Mouse (Mus musculus): ENCODE results near the gene Snrnp70. TPM values are rescaled to one million over a fixed set of nuclear protein-coding genes. Genes with fewer than 3 reads are reported as not detected.

The Snrnp70 gene
- polyA plus RNA-seq, 1 experiment from 2014 or later: 191 TPM

DNA sequence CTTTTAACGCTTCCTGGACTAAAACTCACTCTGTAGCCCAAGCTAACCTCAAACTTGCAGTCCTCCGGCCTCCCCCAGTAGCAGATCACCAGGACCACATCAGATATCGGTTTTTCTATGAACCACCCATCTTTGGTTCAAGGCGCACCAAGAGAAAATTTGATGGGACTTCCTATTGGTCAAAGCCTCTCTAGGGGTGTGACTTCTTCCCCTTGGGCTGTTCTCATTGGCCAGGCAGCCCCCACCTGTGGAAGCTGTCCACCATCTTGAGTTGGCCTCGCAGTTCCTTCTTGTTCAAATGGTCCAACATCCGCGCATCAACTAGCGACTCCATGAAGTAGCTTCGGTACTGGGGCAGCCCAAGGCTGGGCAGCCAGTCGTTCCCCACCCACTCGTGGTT is 53.5 kb downstream of the Snrnp70 start:
- H3K4me1 ChIP-seq (replicated peaks; ENCODE audit: control insufficient read depth, insufficient read depth, low read length): peaks cover 33% of the 10 kb centered on the region
- H3K27ac ChIP-seq (ENCODE audit: low read length): no peak overlapping the region
- no peaks in the 10 kb centered on the region for H3K36me3 ChIP-seq (ENCODE audit: control insufficient read depth, insufficient read depth, low read length)
- no peak overlapping the region for H3K4me2 ChIP-seq (ENCODE audit: low read depth, low read length)
- H3K9me3 ChIP-seq (ENCODE audit: control insufficient read depth, low read length): no peaks in the 10 kb centered on the region
- H3K9ac ChIP-seq (ENCODE audit: low read length): no peak overlapping the region
- no peak for ATAC-seq (ENCODE audit: low read depth)
- peaks cover 2% of the 10 kb centered on the region; the same call in 1 of the 2 replicates for H3K27me3 ChIP-seq (ENCODE audit: control insufficient read depth, insufficient read depth, low read depth, low read length)
- WGBS: 88% methylated on average over 11 of the region's 11 CpGs
- H3K4me3 ChIP-seq (ENCODE audit: low read length): no peak overlapping the region

GRCm38 (mm10) chr7:45341303-45341702 is 54.2 kb downstream of the Snrnp70 start:
- H3K4me2 ChIP-seq (ENCODE audit: low read depth, low read length): peak overlapping the region; percentile 95
- H3K4me1 ChIP-seq (replicated peaks; ENCODE audit: control insufficient read depth, insufficient read depth, low read length): peaks cover 33% of the 10 kb centered on the region
- no peaks in the 10 kb centered on the region for H3K9me3 ChIP-seq (ENCODE audit: control insufficient read depth, low read length)
- peak overlapping the region; percentile 55; the same call in 1 of the 2 replicates for H3K27ac ChIP-seq (ENCODE audit: low read length)
- WGBS: 2% methylated on average over 8 of the region's 8 CpGs
- peaks cover 2% of the 10 kb centered on the region; the same call in 1 of the 2 replicates for H3K27me3 ChIP-seq (ENCODE audit: control insufficient read depth, insufficient read depth, low read depth, low read length)
- peak; percentile 26 for ATAC-seq (ENCODE audit: low read depth)
- no peaks in the 10 kb centered on the region for H3K36me3 ChIP-seq (ENCODE audit: control insufficient read depth, insufficient read depth, low read length)
- H3K9ac ChIP-seq (ENCODE audit: low read length): no peak overlapping the region
- H3K4me3 ChIP-seq (ENCODE audit: low read length): peak overlapping the region; percentile 65

GRCm38 (mm10) chr7:45340669-45341068 is 54.9 kb downstream of the Snrnp70 start:
- Histone ChIP-seq H3K4me3 (ENCODE audit: low read length) (peak overlapping the region; percentile 65), H3K4me2 (ENCODE audit: low read depth, low read length) (peak overlapping the region; percentile 95), H3K36me3 (ENCODE audit: control insufficient read depth, insufficient read depth, low read length) (no peaks in the 10 kb centered on the region), H3K27ac (ENCODE audit: low read length) (peak overlapping the region; percentile 55; the same call in 1 of the 2 replicates), H3K4me1 (replicated peaks; ENCODE audit: control insufficient read depth, insufficient read depth, low read length) (peaks cover 33% of the 10 kb centered on the region), H3K9me3 (ENCODE audit: control insufficient read depth, low read length) (no peaks in the 10 kb centered on the region), H3K27me3 (ENCODE audit: control insufficient read depth, insufficient read depth, low read depth, low read length) (peaks cover 2% of the 10 kb centered on the region; the same call in 1 of the 2 replicates), H3K9ac (ENCODE audit: low read length) (peak overlapping the region; percentile 86)
- peak; percentile 27; the same call in 1 of the 2 replicates for ATAC-seq (ENCODE audit: low read depth)
- WGBS: under 1% methylated on average over 11 of the region's 11 CpGs

DNA sequence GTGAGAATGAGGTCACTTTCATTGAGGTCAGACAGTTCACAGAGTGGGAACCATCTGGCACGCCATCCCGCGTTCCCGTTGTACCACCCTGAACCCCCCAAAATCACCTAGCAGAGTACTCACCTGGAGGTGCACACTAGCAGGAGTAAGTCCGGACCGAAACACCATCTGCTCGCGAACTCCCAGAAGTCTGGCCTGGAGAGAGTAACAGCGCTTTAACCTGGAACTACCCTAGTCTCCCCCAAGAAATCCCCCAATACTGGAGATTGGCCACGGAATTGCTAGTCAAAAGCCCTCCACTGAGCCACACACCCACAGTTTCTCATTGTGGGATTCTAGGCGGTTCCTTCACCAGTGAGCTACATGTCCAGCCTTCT is 55.5 kb downstream of the Snrnp70 start:
- no peak for ATAC-seq (ENCODE audit: low read depth)
- peak overlapping the region; percentile 95 for H3K4me2 ChIP-seq (ENCODE audit: low read depth, low read length)
- peak overlapping the region; percentile 65 for H3K4me3 ChIP-seq (ENCODE audit: low read length)
- peaks cover 2% of the 10 kb centered on the region; the same call in 1 of the 2 replicates for H3K27me3 ChIP-seq (ENCODE audit: control insufficient read depth, insufficient read depth, low read depth, low read length)
- no peaks in the 10 kb centered on the region for H3K36me3 ChIP-seq (ENCODE audit: control insufficient read depth, insufficient read depth, low read length)
- no peaks in the 10 kb centered on the region for H3K9me3 ChIP-seq (ENCODE audit: control insufficient read depth, low read length)
- H3K9ac ChIP-seq (ENCODE audit: low read length): peak overlapping the region; percentile 86
- WGBS: 3% methylated on average over 11 of the region's 11 CpGs
- H3K4me1 ChIP-seq (replicated peaks; ENCODE audit: control insufficient read depth, insufficient read depth, low read length): peaks cover 36% of the 10 kb centered on the region
- H3K27ac ChIP-seq (ENCODE audit: low read length): 0 out of 2 replicates have a peak overlapping the region, but pooled peaks have one; percentile 4

DNA sequence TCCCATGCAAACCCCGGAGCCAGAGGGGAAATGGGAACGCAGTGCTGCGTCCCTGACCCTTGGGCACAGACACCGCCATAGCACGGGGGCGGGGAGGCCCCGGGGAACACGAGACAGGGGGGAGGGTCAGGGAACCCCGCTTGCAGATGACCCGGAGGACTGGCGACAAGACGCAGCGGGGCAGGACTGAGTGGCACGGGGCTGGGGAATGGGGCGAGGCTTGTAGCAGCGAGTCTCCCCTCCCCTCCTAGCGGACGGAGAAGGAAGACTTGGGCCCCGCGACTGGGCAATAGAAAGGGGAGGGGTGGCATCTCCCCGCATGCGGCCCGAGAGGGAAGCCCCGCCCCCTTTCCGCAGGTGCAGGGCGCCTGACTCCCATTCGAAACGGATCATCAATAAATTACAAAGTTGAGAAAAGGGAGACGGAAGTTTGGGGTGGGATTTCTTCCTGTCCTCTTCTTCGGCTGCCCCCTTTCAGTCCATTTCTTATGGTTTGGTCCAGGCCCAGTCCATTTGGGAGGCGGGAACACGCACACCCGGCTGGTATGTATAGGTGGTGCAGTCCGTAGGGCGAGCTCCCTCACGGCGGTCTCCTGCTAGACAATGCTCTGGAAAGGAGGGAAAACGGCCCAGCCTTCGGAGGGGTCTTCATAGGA is 56.0 kb downstream of the Snrnp70 start:
- Histone ChIP-seq H3K9me3 (ENCODE audit: control insufficient read depth, low read length) (no peaks in the 10 kb centered on the region), H3K4me1 (replicated peaks; ENCODE audit: control insufficient read depth, insufficient read depth, low read length) (peaks cover 41% of the 10 kb centered on the region), H3K36me3 (ENCODE audit: control insufficient read depth, insufficient read depth, low read length) (no peaks in the 10 kb centered on the region), H3K4me3 (ENCODE audit: low read length) (peak overlapping the region; percentile 65), H3K4me2 (ENCODE audit: low read depth, low read length) (peak overlapping the region; percentile 95), H3K27me3 (ENCODE audit: control insufficient read depth, insufficient read depth, low read depth, low read length) (peaks cover 2% of the 10 kb centered on the region; the same call in 1 of the 2 replicates), H3K27ac (ENCODE audit: low read length) (peak overlapping the region; percentile 82), H3K9ac (ENCODE audit: low read length) (peak overlapping the region; percentile 86)
- WGBS: under 1% methylated on average over 35 of the region's 39 CpGs
- ATAC-seq (ENCODE audit: low read depth): peak; percentile 87

DNA sequence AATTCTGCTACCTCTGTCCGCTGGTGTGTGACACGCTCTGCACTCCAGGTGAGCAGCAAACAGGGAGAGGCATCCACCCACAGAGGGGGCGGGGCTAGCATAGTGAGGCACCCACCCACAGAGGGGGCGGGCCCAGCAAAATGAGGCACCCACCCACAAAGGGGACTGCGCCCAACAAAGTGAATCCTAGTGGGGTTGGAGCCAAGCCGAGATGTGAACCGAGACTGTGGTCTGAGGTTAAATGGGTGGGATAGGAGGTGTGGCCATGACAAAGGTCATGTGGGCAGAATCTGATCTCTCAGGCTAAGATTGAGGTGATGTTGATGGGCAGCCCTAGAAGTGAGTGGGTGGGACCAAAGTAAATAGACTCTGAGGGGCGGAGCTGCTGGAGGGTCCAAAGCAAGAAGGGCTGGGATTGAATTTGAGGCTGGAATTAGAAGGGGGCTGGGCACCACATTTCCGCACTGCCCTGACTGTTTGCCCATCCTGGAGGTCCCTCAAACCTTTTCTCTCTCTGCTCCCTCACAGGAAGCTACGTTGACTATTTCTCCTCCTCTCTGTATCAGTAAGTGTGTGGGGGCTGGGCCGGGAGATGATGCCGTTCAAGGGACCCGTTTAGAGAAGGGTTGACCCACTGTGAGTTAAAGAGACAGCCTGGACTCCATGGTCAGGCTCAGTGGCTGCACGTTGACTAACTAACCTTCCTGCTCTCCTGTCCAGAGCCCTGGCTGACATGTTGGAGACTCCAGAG is 57.2 kb downstream of the Snrnp70 start:
- 6% methylated on average over 14 of the region's 14 CpGs for WGBS
- Histone ChIP-seq H3K9ac (ENCODE audit: low read length) (peak overlapping the region; percentile 86), H3K4me3 (ENCODE audit: low read length) (peak overlapping the region; percentile 65), H3K4me2 (ENCODE audit: low read depth, low read length) (peak overlapping the region; percentile 95), H3K27me3 (ENCODE audit: control insufficient read depth, insufficient read depth, low read depth, low read length) (peaks cover 2% of the 10 kb centered on the region; the same call in 1 of the 2 replicates), H3K36me3 (ENCODE audit: control insufficient read depth, insufficient read depth, low read length) (no peaks in the 10 kb centered on the region), H3K4me1 (replicated peaks; ENCODE audit: control insufficient read depth, insufficient read depth, low read length) (peaks cover 46% of the 10 kb centered on the region), H3K9me3 (ENCODE audit: control insufficient read depth, low read length) (no peaks in the 10 kb centered on the region), H3K27ac (ENCODE audit: low read length) (peak overlapping the region; percentile 82; the same call in 1 of the 2 replicates)
- ATAC-seq (ENCODE audit: low read depth): peak; percentile 6; the same call in 1 of the 2 replicates

- peaks cover 2% of the 10 kb centered on the region; the same call in 1 of the 2 replicates for H3K27me3 ChIP-seq (ENCODE audit: control insufficient read depth, insufficient read depth, low read depth, low read length)
- no peak for ATAC-seq (ENCODE audit: low read depth)
- H3K4me1 ChIP-seq (replicated peaks; ENCODE audit: control insufficient read depth, insufficient read depth, low read length): peaks cover 51% of the 10 kb centered on the region
- no peaks in the 10 kb centered on the region for H3K36me3 ChIP-seq (ENCODE audit: control insufficient read depth, insufficient read depth, low read length)
- no peak overlapping the region for H3K4me3 ChIP-seq (ENCODE audit: low read length)
- H3K9me3 ChIP-seq (ENCODE audit: control insufficient read depth, low read length): no peaks in the 10 kb centered on the region
- 16% methylated on average over 4 of the region's 4 CpGs for WGBS
- 0 out of 2 replicates have a peak overlapping the region, but pooled peaks have one; percentile 6 for H3K27ac ChIP-seq (ENCODE audit: low read length)
- no peak overlapping the region for H3K9ac ChIP-seq (ENCODE audit: low read length)
- H3K4me2 ChIP-seq (ENCODE audit: low read depth, low read length): peak overlapping the region; percentile 95; the same call in 1 of the 2 replicates
These were observed 58.1 kb downstream of the Snrnp70 start for GRCm38 (mm10) chr7:45337469-45337868.

GRCm38 (mm10) chr7:45336319-45336718 is 59.2 kb downstream of the Snrnp70 start:
- Histone ChIP-seq H3K36me3 (ENCODE audit: control insufficient read depth, insufficient read depth, low read length) (no peaks in the 10 kb centered on the region), H3K4me2 (ENCODE audit: low read depth, low read length) (no peak overlapping the region), H3K27ac (ENCODE audit: low read length) (no peak overlapping the region), H3K27me3 (ENCODE audit: control insufficient read depth, insufficient read depth, low read depth, low read length) (peaks cover 2% of the 10 kb centered on the region; the same call in 1 of the 2 replicates), H3K4me1 (replicated peaks; ENCODE audit: control insufficient read depth, insufficient read depth, low read length) (peaks cover 49% of the 10 kb centered on the region), H3K4me3 (ENCODE audit: low read length) (no peak overlapping the region), H3K9me3 (ENCODE audit: control insufficient read depth, low read length) (no peaks in the 10 kb centered on the region), H3K9ac (ENCODE audit: low read length) (no peak overlapping the region)
- 86% methylated on average over 4 of the region's 4 CpGs for WGBS
- no peak for ATAC-seq (ENCODE audit: low read depth)

DNA sequence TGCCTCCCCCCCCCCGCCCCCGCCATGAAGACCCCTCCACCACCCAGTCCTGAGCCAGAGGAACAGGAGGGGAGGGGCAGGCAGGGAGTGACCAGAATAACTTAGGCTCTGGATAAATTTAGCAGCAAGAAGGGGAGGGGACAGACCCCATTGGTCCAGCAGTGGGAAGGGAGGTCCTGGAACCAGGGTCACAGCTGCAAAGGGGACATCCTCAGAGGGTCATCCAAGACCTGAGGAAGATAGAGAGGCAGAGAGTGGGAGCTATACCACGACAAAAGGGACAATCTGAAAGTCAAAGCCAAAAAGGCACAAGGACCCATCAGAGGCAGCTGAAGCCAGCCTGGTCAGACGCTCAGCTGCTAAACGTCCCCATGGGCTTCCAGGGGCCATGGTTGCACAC is 60.5 kb downstream of the Snrnp70 start, which contains the start of gene Hrc:
TSS of gene Hrc (plus strand) at position 235 of the 400 bp plus-strand sequence.
- Histone ChIP-seq H3K4me3 (ENCODE audit: low read length) (0 out of 2 replicates have a peak within 1 kb of the TSS, but pooled peaks have one; percentile 63), H3K4me2 (ENCODE audit: low read depth, low read length) (peak within 1 kb of the TSS; percentile 78), H3K9me3 (ENCODE audit: control insufficient read depth, low read length) (no peaks in the 10 kb centered on the region), H3K36me3 (ENCODE audit: control insufficient read depth, insufficient read depth, low read length) (no peaks in the 10 kb centered on the region), H3K4me1 (replicated peaks; ENCODE audit: control insufficient read depth, insufficient read depth, low read length) (peaks cover 37% of the 10 kb centered on the region), H3K27ac (ENCODE audit: low read length) (peak within 1 kb of the TSS; percentile 37), H3K9ac (ENCODE audit: low read length) (peak within 1 kb of the TSS; percentile 33; the same call in 1 of the 2 replicates), H3K27me3 (ENCODE audit: control insufficient read depth, insufficient read depth, low read depth, low read length) (peaks cover 2% of the 10 kb centered on the region; the same call in 1 of the 2 replicates)
- ATAC-seq (ENCODE audit: low read depth): no peak
- 22% methylated on average over 5 of the region's 5 CpGs for WGBS
